Mouse (Mus musculus) embryonic fibroblast, embryonic 13.5 days (primary cell): ENCODE data around the gene Btbd2.

Source experiments
- CTCF ChIP-seq: IDR thresholded peaks from 2 replicates; pipeline ENCODE4 v1.5.1; 2011; ENCODE audit warnings: mild to moderate bottlenecking, control low read depth, low read length, moderate library complexity, borderline replicate concordance; ENCODE audit not compliant: insufficient read depth
- POLR2A ChIP-seq: IDR thresholded peaks from 2 replicates; pipeline ENCODE4 v1.6.1; 2011; ENCODE audit warnings: low read depth, mild to moderate bottlenecking, control low read depth, low read length, moderate library complexity

DNA sequence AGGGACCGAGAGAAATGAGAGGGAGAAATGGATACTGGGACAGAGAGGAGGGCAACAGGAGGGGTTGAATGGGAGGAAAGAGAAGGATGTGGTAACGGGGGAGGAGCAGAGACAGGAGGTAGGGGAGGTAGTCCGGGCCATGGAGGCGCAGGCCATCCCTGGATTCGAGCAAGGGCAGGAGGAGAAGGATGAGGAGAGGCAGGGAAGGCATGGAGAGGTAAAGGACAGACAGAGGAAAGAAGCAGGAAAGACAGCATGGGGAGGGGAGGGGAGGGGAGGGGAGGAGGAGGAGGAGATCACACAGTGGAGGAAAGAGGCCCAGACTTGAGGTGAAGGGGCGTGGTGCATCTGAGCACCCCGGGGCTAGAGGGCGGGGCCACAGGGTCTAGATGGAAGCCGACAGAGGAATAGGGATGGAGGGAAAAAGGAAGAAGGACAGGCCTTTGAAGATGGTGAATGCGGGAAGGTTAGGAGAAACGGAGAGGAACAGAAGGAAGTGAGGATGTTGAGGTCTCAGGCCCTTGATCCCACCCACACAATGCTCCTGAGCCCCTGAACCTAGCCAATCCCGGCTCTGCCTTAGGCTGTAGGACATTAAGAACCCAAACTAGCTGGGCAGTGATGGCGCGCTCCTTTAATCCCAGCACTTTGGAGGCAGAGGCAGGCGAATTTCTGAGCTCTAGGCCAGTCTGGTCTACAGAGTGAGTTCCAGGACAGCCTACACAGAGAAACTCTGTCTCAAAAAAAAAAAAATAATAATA is at the start of gene Btbd2:
- peak; percentile 68; the same call in 1 of the 2 replicates for TF ChIP-seq POLR2A
- no peak for TF ChIP-seq CTCF
